Mouse (Mus musculus) left cerebral cortex, postnatal 14 days (tissue): ENCODE measurements around the gene Inhbc. TPM values are rescaled to one million over a fixed set of nuclear protein-coding genes. Genes with fewer than 3 reads are reported as not detected.

Source experiments
- DNase-seq, 2 experiments: peaks; one replicate each; pipeline ENCODE4 v3.0.0; 2021 to 2022; ENCODE audit warnings: low spot score in 2 of 2, mixed read lengths in 1 of 2
- intact Hi-C: fragments of 180-260 bp; cut with DNase I; formaldehyde crosslinking; loops from one replicate; pipeline ENCODE4 v1.15.1; 2025
- long read RNA-seq, 2 experiments: library from polyadenylated mRNA; stranded (forward); transcript quantifications; one replicate each; pipeline ENCODE4 v2.0.0; 2021
- total RNA-seq, 2 experiments: library from RNA; stranded (reverse); gene quantifications; 2 replicates each; pipeline ENCODE4 v1.2.3; 2021

The Inhbc gene
- not detected for total RNA-seq
- long read RNA-seq, experiment 1: 0 reads
- long read RNA-seq, experiment 2: 0 reads

DNA sequence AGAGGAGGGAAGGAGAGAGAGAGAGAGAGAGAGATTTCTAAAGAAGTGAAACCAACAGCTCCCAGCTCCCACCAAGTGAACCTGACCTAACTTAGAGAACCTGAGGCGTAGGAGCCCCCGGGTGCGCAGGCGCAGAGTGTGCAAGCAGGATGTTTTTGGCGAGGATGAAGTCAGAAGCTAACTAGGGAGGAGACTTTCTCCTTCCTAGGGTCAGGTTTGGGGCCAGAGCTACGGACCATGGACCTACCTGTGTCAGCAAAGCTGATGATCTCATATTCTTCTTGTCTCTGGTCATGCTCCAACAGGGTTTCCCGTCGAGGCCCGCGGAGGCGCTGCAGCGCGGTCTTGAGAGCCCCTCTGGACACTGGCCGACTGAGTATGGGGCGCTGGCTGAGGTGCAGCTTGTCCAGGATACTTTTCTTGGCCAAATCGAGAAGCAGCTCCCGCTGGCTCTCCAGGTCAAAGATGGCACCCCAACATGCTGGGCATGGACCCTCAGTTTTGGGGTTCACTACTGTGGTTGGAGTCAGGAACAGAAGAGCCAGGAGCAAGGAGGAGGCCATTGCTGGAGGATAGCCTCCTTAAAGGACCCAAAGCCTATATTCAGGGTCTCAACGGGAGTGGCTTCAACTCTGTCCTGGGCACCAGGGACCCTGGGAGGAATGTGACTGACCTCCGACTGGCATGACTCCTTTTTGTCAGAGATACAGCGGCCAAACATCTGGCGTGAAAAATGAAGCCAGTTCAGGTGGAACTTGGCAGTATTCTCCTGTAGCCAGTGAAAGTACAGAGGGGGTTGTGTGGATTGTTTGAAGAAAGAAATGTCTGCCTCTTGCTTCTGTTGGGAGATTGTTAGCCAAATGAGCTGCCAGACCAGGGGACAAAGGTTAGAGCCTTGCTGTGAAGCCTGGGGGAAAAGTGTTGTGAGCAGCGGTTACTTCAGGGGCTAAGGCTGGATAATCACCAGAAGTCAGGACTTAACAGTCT, at the start of gene Inhbc:
Gene Inhbc, minus strand, starts transcription at position 598 of the 987 bp plus-strand sequence.
- intact Hi-C loops: no loop called here
- DNase-seq: no peak

DNA sequence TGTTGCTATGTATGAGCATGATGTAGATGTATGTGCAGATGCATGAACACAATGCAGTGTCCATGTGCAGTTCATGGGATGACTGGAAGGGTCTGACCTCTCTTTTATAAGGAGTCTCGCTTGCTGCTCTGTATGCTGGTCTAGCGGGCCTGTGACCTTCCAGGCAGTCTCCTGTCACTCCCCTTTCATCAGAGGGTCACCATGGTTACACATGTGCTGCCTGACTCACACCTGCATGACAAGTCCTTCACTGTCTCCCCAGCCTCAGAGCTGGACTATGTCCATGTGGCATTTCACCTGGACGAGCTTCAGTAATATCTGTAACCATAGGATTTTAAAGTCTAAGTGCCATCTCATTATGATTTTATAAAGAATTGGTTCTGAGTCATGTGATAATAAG, 43.9 kb upstream of the Inhbc start:
- intact Hi-C loops: no loop called here
- DNase-seq: no peak

DNA sequence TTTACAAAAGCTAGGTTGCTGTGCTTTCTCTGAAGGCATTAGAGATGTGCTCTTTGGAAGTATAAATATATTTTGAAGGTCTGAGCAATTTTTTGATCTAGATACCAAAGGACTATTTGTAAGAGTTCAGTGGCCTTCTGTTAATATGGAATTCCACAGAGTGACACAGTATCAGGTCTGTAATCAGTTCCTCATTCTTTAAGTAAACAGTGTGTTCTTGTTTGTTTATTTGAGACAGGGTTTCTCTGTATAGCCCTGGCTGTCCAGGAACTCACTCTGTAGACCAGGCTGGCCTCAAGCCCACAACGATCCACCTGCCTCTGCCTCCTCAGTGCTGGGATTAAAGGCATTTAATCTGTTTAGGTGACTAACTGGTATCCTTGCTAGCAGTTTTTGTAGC, 43.4 kb upstream of the Inhbc start:
- no peak for DNase-seq
- intact Hi-C loops: no loop called here

DNA sequence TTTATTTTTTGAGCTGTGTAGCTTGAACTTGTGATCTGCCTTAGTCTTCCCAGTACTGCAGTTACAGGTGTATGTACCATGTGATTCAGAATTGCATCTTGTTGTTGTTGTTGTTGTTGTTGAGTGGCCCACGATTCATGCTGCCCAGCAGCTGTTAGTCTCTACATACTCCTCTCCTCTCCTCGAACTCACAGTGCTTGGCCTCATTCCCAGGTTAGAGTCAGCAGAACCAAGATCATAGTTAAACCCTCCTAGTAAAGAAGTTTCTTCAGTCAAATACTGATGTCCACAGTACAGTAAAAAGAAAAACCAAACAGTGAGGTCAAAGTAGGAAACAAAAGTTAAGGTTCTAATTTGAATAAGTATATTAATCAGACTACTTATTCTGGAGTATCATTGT, 42.5 kb upstream of the Inhbc start:
- no peak for DNase-seq

DNA sequence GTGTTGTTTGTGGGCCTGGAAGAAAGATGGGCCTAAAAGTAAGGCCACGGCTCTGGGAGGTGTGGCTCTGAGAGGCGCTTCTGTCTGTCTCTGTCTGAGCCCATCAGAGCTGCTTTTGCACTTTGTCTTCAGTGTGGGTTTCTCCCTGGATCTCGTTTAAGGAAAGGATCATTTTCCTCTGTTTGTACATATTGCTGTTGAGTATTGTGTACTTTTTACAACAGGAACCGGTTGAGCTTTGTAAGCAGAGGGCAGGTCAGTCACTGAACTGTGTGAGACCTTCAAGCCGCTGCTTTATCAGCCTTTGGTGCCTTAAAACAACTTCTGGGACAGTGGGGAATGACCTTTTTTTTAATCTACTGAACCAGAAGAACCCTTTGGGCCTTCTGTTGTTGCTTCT, 41.9 kb upstream of the Inhbc start:
- intact Hi-C loops: no loop called here
- no peak for DNase-seq

More for the DNA sequence above, 42.5 kb upstream of the Inhbc start:
- intact Hi-C loops: no loop called here

DNA sequence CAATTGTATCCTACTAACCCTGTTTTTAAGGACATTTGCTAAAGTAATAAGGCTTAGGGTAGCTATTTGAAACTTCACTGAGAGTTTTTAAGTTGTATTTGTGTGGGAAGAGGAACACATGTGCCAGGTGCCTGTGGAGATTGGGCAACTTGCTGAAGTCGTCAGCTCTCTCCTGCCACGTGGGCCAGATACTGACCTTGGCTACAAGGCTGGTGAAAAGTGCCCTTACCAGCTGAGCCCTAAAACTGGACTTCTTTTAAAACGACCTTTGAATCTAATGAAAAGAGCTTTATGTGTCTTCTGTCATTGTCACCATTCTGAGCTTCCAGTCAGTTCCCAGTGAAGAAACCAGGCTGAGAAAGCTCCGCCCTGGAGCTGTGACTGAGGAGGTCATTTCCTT, 37.2 kb upstream of the Inhbc start:
- DNase-seq: no peak

DNA sequence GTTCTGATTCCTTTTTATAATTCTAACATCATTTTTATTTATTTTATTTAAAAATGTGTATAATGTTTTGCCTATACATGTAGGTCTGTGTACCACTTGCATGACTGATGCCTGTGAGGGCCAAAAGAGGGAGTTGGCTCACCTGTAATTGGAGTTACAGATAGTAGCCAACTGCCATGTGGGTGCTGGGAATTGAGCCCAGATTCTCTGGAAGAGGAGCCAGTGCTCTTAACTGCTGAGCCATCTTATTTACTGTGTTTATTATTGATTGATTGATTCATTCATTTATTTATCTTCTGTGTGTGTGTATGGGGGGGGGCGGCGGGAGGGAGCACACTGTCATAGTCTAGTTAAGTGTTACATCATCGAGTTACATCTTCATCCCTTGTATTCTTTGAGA, 34.5 kb upstream of the Inhbc start:
- no peak for DNase-seq
- intact Hi-C loops: no loop called here

More for the DNA sequence above, 37.2 kb upstream of the Inhbc start:
- intact Hi-C loops: no loop called here

DNA sequence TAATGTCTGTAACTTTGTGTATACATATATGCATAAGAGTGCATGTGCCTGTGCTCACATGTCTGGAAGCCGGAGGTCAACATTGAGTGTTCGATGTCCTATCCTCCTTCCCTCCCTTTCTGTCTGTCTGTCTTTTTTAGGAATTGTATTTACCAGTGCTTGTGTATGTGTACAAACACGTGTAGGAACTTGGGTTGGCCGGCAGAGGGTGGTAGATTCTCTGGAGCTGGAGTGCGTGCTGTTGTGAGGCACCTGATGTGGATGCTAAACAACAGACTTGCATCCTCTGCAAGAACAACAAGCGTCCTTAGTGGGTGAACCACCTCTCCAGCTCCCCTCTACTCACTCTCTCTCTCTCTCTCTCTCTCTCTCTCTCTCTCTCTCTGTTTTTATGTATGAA, 21.5 kb upstream of the Inhbc start:
- intact Hi-C loops: no loop called here

DNA sequence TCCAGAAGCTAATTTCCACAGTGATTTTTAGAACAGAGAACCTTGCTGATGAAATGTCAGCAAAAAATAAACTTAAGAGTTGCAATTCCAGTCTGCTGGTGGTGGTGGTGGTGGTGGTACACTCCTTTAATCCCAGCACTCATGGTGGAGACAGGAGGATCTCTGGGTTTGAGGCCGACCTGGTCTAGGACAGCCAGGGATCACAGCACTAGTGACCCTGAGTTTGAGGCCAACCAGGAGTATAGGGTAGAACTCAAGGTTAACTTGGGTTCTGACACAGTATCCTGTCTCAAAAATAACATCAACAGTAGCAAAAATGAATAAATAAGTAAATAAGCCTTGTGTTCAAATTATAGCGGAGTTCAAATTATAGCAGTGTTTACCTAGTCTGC, 11.5 kb upstream of the Inhbc start:
- intact Hi-C loops: loop anchor here (5.0 kb wide), 1 partner anchor 36 kb away; no protein-coding TSS in a partner anchor
- no peak for DNase-seq

More for the DNA sequence above, 21.5 kb upstream of the Inhbc start:
- no peak for DNase-seq

DNA sequence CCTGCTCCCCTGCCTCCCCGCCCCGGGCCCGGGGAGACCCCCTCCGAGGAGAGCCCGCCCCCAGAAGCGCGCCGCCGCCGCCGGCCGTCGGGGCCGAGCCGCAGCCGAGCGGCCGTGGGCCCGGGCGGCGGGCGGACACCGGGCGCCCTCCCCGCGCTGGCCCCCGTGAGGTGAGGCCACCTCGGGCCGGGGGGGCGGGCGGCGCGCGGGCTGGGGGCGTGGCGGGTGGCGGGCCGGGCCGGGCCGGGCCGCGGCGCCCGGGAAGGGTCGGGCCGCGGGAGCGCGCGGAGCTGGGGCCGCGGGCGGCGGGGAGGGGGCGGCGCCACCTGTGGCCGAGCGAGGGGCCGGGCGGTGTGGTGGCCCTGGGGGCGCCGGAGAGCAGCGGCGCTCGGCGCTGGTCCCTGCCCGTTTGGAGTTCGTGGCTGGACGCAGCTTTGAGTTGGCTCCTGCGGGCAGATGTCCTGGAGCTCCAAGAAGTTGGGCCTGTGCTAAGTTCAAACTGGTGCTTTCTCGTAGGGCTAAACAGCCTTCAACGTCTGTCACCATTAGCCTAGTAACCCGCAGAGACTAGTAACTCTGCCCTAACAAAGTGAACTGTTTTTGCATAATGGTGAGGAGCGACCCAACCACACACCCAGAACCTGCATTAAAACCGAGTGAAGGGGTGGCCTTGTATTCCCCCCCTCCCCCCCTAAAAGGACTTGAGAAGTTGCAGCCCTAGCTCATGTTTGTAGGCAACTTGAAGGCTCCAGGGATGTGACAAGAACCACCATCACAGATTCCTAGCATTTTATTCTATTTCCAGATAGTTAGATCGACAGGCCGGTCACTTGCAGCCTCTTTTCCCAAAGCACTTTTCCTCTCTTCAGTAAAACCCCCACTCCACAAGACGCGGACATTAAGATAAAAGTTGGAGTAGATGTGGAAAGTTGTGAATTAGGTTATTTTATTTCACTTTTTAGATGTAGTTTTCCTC, 10.8 kb upstream of the Inhbc start:
- intact Hi-C loops: loop anchor here (5.0 kb wide), 1 partner anchor 36 kb away; no protein-coding TSS in a partner anchor
- peak in 1 of 2 experiments; percentile 32 for DNase-seq

DNA sequence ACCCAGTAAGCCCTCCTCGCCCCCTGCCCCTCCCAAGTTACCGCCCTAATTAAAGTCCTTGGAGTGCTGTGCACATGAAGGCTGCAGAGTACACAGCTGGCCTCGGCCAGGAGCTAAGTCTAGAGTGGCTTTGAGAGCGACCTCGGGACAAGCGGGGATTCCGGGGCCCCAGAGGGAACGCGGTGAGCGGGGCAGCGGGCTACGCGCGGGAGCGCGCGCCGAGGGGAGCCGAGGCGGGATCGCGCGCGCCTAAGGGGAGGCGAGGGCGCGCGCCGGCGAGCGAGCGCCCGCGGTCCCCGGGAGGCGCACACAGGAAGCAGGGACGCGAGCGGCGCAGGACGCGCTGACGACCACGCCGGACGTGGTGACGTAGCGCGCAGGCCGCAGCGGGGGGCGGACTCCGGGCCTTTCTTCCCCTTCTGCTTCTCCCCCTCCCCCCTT, 10.0 kb upstream of the Inhbc start, which contains the start of gene R3hdm2:
Gene R3hdm2, plus strand, starts transcription at position 77 of the 441 bp plus-strand sequence.
- peak; percentile 93 to 94 for DNase-seq
- intact Hi-C loops: loop anchor here (5.0 kb wide), 1 partner anchor 37 kb away; no protein-coding TSS in a partner anchor

DNA sequence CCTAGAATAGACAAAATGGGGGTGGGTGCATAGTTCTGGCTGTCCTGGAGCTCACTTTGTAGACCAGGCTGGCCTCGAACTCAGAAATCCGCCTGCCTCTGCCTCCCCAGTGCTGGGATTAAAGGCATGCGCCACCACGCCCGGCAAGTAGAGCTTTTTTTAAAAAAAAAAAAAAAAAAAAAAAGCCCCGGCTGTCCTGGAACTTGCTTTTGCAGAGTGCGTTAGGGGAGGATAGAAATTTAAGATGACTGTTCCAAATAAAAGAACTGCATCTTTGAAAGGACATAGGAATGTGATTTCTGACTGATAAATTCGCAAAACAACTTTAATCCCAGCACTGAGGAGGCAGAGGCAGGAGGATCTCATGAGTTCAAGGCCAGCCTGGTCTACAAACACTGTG, 9.4 kb upstream of the Inhbc start:
- no peak for DNase-seq
- intact Hi-C loops: loop anchor here (5.0 kb wide), 1 partner anchor 38 kb away; no protein-coding TSS in a partner anchor

DNA sequence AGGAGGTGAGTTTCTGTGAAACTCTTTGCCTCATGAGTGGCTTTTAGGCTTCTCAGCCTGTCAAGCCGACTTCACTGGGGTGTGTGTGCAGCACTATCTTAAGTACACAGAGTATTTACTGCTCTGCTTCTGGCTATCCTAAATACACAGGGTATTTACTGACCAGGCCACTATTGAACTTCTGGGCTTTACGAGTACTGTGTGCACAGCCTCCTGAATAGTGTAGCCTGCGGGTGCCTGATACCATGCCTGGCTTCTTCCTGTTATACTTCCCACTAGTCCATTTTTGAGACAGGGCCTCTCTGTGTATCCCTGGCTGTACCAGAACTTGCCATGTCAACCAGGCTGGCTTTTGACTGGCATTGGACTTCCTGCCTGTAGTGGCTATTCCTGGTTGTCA, 7.5 kb upstream of the Inhbc start:
- DNase-seq: no peak

DNA sequence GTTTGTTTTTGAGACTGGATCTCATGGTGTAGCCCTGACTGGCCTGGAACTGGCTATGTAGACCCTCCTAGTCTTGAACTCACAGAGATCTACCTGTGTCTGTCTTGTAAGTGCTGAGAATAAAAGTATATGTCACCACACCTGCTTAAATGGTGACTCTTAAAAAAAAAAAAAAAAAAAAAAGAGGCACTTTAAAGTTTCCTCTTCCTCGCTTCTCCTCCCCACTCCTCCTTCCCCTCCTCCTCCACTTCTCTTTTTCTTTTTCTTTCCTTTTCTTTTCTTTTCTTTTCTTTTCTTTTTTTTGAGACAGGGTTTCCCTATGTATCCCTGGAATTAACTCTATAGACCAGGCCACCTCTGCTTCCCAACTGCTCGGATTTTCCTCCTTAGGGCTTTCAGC, 792 bp upstream of the Inhbc start:
- intact Hi-C loops: no loop called here

More for the DNA sequence above, 7.5 kb upstream of the Inhbc start:
- intact Hi-C loops: no loop called here

DNA sequence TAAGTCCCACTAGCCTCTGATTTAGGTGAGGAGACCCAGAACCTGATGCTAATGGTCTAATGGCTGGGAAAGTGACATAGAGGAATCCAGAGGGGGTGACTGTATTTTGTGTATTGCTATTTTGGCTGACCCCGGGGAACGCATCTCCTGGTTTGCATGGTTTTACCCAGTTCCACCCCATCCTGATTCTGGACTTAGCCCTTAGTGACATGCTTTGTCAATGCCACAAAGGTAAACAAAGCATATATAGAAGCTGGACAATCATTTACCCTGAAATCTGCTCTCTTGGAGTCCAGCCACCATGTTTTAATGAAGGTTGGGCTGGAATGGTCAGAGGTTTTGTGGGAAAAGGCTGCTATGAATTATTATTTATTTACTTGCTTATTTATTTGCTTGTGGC, 2.0 kb downstream of the Inhbc start:
- no peak for DNase-seq
- intact Hi-C loops: no loop called here

More for the DNA sequence above, 792 bp upstream of the Inhbc start:
- DNase-seq: no peak

DNA sequence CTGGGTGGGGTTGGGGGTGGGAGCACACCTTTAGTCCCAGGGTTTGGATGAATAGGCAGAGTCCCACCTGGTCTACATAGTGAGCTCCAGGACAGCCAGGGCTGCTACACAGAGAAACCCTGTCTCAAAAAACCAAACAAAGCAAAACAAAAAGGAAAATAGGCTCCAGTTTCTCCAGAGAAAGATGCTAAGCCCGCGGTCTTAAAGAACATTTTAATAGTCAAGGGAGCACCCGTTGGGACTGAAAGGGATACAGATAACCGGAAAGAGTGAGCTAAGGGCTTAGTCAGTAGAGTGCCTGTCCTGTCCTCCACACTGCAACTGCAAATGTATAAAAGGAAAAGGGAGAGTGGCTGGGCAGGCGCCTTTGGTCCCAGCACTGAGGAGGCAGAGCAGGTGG, 3.1 kb downstream of the Inhbc start:
- no peak for DNase-seq
- intact Hi-C loops: no loop called here

DNA sequence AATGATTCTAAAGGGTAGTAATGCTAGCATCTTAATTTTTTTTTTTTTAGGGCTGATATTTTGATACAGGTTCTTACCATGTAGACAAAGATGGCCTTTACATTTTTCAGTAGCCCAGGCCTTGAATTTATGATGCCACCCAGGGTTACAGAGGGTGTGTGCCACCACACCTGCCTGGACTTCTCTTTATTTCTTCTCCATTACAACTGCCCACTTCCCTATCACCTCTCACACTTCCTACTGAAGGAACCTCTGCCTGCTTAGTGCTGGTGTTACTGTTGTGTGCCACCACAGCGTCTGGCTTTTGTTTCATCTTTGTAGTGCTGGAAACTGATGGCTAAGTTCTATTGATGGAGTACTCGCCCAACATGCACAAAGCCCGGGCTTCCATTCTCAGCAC, 9.5 kb downstream of the Inhbc start:
- no peak for DNase-seq
- intact Hi-C loops: no loop called here

DNA sequence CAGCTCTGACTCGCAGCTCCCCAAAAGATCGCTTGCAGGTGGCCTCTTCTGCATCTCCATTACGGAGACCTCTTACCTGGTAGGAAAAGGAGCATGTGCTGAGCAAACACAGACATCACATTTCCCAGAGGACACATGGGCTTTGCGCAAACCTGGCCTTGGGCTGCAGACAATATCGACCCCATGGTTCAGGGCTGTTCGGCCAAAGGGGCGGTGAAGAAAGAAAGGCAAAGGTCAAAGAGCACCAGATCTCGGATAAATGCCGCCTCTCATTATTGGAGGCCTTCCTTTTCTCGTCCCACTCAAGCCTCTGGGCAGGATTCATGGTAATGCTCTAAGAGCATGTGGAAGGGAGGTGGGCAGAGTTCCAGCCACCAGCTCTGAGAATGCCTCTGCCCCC, 14.9 kb downstream of the Inhbc start:
- intact Hi-C loops: no loop called here
- DNase-seq: no peak
